Mouse (Mus musculus): Measurements from ENCODE around the gene Tekt1. TPM values are rescaled to one million over a fixed set of nuclear protein-coding genes. Genes with fewer than 3 reads are reported as not detected.

Tekt1 gene
- polyA plus RNA-seq, 1 experiment from 2014 or later, result 0.08 TPM

- Histone ChIP-seq H3K9ac (ENCODE audit: low read depth, low read length) (no peak overlapping the region), H3K4me2 (replicated peaks; ENCODE audit: low read depth) (no peak overlapping the region), H3K4me1 (replicated peaks; ENCODE audit: control insufficient read depth, insufficient read depth, low read length) (0 out of 2 replicates have a peak, but pooled peaks cover 8% of the 10 kb centered on the region), H3K4me3 (ENCODE audit: low read depth, low read length) (no peak overlapping the region), H3K27ac (ENCODE audit: low read depth, low read length) (no peak overlapping the region), H3K9me3 (ENCODE audit: control insufficient read depth) (no peaks in the 10 kb centered on the region), H3K27me3 (replicated peaks; ENCODE audit: control insufficient read depth, insufficient read depth, low read length) (no peaks in the 10 kb centered on the region), H3K36me3 (ENCODE audit: control insufficient read depth, insufficient read depth) (no peaks in the 10 kb centered on the region)
- 53% methylated on average over 9 of the region's 9 CpGs for WGBS
- ATAC-seq, result no peak
- TF ChIP-seq CTCF (IDR thresholded peaks at IDR 0.05; ENCODE audit: low read depth), result no peak
Measured at GRCm38 (mm10) chr11:72408451-72409170, 46.4 kb upstream of the Tekt1 start.

GRCm38 (mm10) chr11:72407574-72407973, 45.3 kb upstream of the Tekt1 start:
- Histone ChIP-seq H3K27ac (ENCODE audit: low read depth, low read length) (no peak overlapping the region), H3K27me3 (replicated peaks; ENCODE audit: control insufficient read depth, insufficient read depth, low read length) (no peaks in the 10 kb centered on the region), H3K9me3 (ENCODE audit: control insufficient read depth) (no peaks in the 10 kb centered on the region), H3K4me2 (replicated peaks; ENCODE audit: low read depth) (0 out of 2 replicates have a peak overlapping the region, but pooled peaks have one; percentile 35), H3K36me3 (ENCODE audit: control insufficient read depth, insufficient read depth) (no peaks in the 10 kb centered on the region), H3K4me3 (ENCODE audit: low read depth, low read length) (no peak overlapping the region), H3K4me1 (replicated peaks; ENCODE audit: control insufficient read depth, insufficient read depth, low read length) (0 out of 2 replicates have a peak, but pooled peaks cover 8% of the 10 kb centered on the region), H3K9ac (ENCODE audit: low read depth, low read length) (no peak overlapping the region)
- 13% methylated on average over 7 of the region's 7 CpGs for WGBS
- TF ChIP-seq CTCF (IDR thresholded peaks at IDR 0.05; ENCODE audit: low read depth), result no peak
- no peak for ATAC-seq

- H3K27me3 ChIP-seq (replicated peaks; ENCODE audit: control insufficient read depth, insufficient read depth, low read length), result no peaks in the 10 kb centered on the region
- 0 out of 2 replicates have a peak overlapping the region, but pooled peaks have one; percentile 35 for H3K4me2 ChIP-seq (replicated peaks; ENCODE audit: low read depth)
- no peaks in the 10 kb centered on the region for H3K9me3 ChIP-seq (ENCODE audit: control insufficient read depth)
- H3K27ac ChIP-seq (ENCODE audit: low read depth, low read length), result no peak overlapping the region
- no peak overlapping the region for H3K4me3 ChIP-seq (ENCODE audit: low read depth, low read length)
- no peak for TF ChIP-seq CTCF (IDR thresholded peaks at IDR 0.05; ENCODE audit: low read depth)
- ATAC-seq, result no peak
- no peaks in the 10 kb centered on the region for H3K36me3 ChIP-seq (ENCODE audit: control insufficient read depth, insufficient read depth)
- 30% methylated on average over 3 of the region's 3 CpGs for WGBS
- 0 out of 2 replicates have a peak, but pooled peaks cover 8% of the 10 kb centered on the region for H3K4me1 ChIP-seq (replicated peaks; ENCODE audit: control insufficient read depth, insufficient read depth, low read length)
- H3K9ac ChIP-seq (ENCODE audit: low read depth, low read length), result no peak overlapping the region; the same call in 1 of the 2 replicates
Measured at GRCm38 (mm10) chr11:72407081-72407480, 44.8 kb upstream of the Tekt1 start.

- H3K4me3 ChIP-seq (ENCODE audit: low read depth, low read length), result no peak overlapping the region
- H3K27ac ChIP-seq (ENCODE audit: low read depth, low read length), result no peak overlapping the region
- ATAC-seq, result no peak
- no peaks in the 10 kb centered on the region for H3K9me3 ChIP-seq (ENCODE audit: control insufficient read depth)
- H3K36me3 ChIP-seq (ENCODE audit: control insufficient read depth, insufficient read depth), result no peaks in the 10 kb centered on the region
- H3K9ac ChIP-seq (ENCODE audit: low read depth, low read length), result no peak overlapping the region
- WGBS, result 31% methylated on average over 8 of the region's 8 CpGs
- no peak for TF ChIP-seq CTCF (IDR thresholded peaks at IDR 0.05; ENCODE audit: low read depth)
- H3K4me2 ChIP-seq (replicated peaks; ENCODE audit: low read depth), result no peak overlapping the region; the same call in 1 of the 2 replicates
- no peaks in the 10 kb centered on the region for H3K27me3 ChIP-seq (replicated peaks; ENCODE audit: control insufficient read depth, insufficient read depth, low read length)
- H3K4me1 ChIP-seq (replicated peaks; ENCODE audit: control insufficient read depth, insufficient read depth, low read length), result 0 out of 2 replicates have a peak, but pooled peaks cover 8% of the 10 kb centered on the region
Measured at GRCm38 (mm10) chr11:72406079-72406675, 43.9 kb upstream of the Tekt1 start.

GRCm38 (mm10) chr11:72405532-72405931, 43.3 kb upstream of the Tekt1 start:
- Histone ChIP-seq H3K4me3 (ENCODE audit: low read depth, low read length) (no peak overlapping the region), H3K36me3 (ENCODE audit: control insufficient read depth, insufficient read depth) (no peaks in the 10 kb centered on the region), H3K9ac (ENCODE audit: low read depth, low read length) (no peak overlapping the region), H3K27ac (ENCODE audit: low read depth, low read length) (no peak overlapping the region), H3K4me2 (replicated peaks; ENCODE audit: low read depth) (no peak overlapping the region), H3K9me3 (ENCODE audit: control insufficient read depth) (no peaks in the 10 kb centered on the region), H3K4me1 (replicated peaks; ENCODE audit: control insufficient read depth, insufficient read depth, low read length) (0 out of 2 replicates have a peak, but pooled peaks cover 8% of the 10 kb centered on the region), H3K27me3 (replicated peaks; ENCODE audit: control insufficient read depth, insufficient read depth, low read length) (no peaks in the 10 kb centered on the region)
- ATAC-seq, result no peak
- 48% methylated on average over 4 of the region's 4 CpGs for WGBS
- no peak for TF ChIP-seq CTCF (IDR thresholded peaks at IDR 0.05; ENCODE audit: low read depth)

- no peak for TF ChIP-seq CTCF (IDR thresholded peaks at IDR 0.05; ENCODE audit: low read depth)
- 84% methylated on average over 12 of the region's 12 CpGs for WGBS
- Histone ChIP-seq H3K27me3 (replicated peaks; ENCODE audit: control insufficient read depth, insufficient read depth, low read length) (no peaks in the 10 kb centered on the region), H3K4me3 (ENCODE audit: low read depth, low read length) (no peak overlapping the region), H3K4me2 (replicated peaks; ENCODE audit: low read depth) (no peak overlapping the region), H3K9ac (ENCODE audit: low read depth, low read length) (no peak overlapping the region), H3K4me1 (replicated peaks; ENCODE audit: control insufficient read depth, insufficient read depth, low read length) (0 out of 2 replicates have a peak, but pooled peaks cover 5% of the 10 kb centered on the region), H3K36me3 (ENCODE audit: control insufficient read depth, insufficient read depth) (peaks cover 4% of the 10 kb centered on the region; the same call in 1 of the 2 replicates), H3K9me3 (ENCODE audit: control insufficient read depth) (no peaks in the 10 kb centered on the region), H3K27ac (ENCODE audit: low read depth, low read length) (no peak overlapping the region)
- no peak for ATAC-seq
Measured at GRCm38 (mm10) chr11:72402969-72403368, 40.7 kb upstream of the Tekt1 start.

Data from intestine, postnatal 0 days (tissue).